Mouse (Mus musculus) mesoderm, embryonic 11.5 days (tissue): Measurements from ENCODE around the gene Cxcr2.
"Not testable (repeated sequence)": the region's sequence is repeated elsewhere in the genome, so short reads cannot be mapped to it uniquely, and the experiment has no call there.

Source experiments
- DNase-seq: peaks from one replicate; pipeline ENCODE4 v3.0.0-alpha.2; 2012; ENCODE audit warnings: low read depth, low spot score

Cxcr2 gene

GRCm38 (mm10) chr1:74139415-74139814 is 14.4 kb upstream of the Cxcr2 start:
- DNase-seq: no peak

- DNase-seq: no peak
These were observed 12.0 kb upstream of the Cxcr2 start for GRCm38 (mm10) chr1:74141781-74142180.

GRCm38 (mm10) chr1:74149106-74149885 is 4.5 kb upstream of the Cxcr2 start:
- DNase-seq: no peak

GRCm38 (mm10) chr1:74150101-74150500 is 3.7 kb upstream of the Cxcr2 start:
- no peak for DNase-seq

- no peak for DNase-seq
These were observed 2.7 kb upstream of the Cxcr2 start for GRCm38 (mm10) chr1:74151091-74151490.

- no peak for DNase-seq
These were observed 1.7 kb downstream of the Cxcr2 start for GRCm38 (mm10) chr1:74155435-74156012.

GRCm38 (mm10) chr1:74156381-74156910 is 2.7 kb downstream of the Cxcr2 start:
- no peak for DNase-seq

GRCm38 (mm10) chr1:74159613-74160012 is 5.8 kb downstream of the Cxcr2 start:
- not testable (repeated sequence) for DNase-seq

GRCm38 (mm10) chr1:74160036-74160435 is 6.2 kb downstream of the Cxcr2 start:
- DNase-seq: no peak

- DNase-seq: no peak
These were observed 13.3 kb downstream of the Cxcr2 start for GRCm38 (mm10) chr1:74167136-74167535.

GRCm38 (mm10) chr1:74169721-74170120 is 15.9 kb downstream of the Cxcr2 start:
- no peak for DNase-seq

GRCm38 (mm10) chr1:74172722-74173121 is 18.9 kb downstream of the Cxcr2 start:
- DNase-seq: no peak

GRCm38 (mm10) chr1:74175731-74176130 is 21.9 kb downstream of the Cxcr2 start:
- no peak for DNase-seq

GRCm38 (mm10) chr1:74178618-74179017 is 24.8 kb downstream of the Cxcr2 start:
- DNase-seq: no peak

- peak; percentile 18 for DNase-seq
These were observed 26.0 kb downstream of the Cxcr2 start for GRCm38 (mm10) chr1:74179624-74180408.

GRCm38 (mm10) chr1:74181462-74181861 is 27.7 kb downstream of the Cxcr2 start:
- no peak for DNase-seq

GRCm38 (mm10) chr1:74183006-74183405 is 29.2 kb downstream of the Cxcr2 start:
- DNase-seq: no peak

- no peak for DNase-seq
These were observed 36.7 kb downstream of the Cxcr2 start for GRCm38 (mm10) chr1:74190471-74190870.

- no peak for DNase-seq
These were observed 38.9 kb downstream of the Cxcr2 start for GRCm38 (mm10) chr1:74192711-74193110.

GRCm38 (mm10) chr1:74194445-74194844 is 40.7 kb downstream of the Cxcr2 start, which contains the start of gene Cxcr1:
Cxcr1 (minus strand) TSS chr1:74194631.
- DNase-seq: no peak

GRCm38 (mm10) chr1:74195961-74196360 is 42.2 kb downstream of the Cxcr2 start:
- peak; percentile 49 for DNase-seq
